Mouse (Mus musculus) heart, embryonic 15.5 days (tissue): ENCODE measurements around the gene Pnma1. TPM values are rescaled to one million over a fixed set of nuclear protein-coding genes. Genes with fewer than 3 reads are reported as not detected.

ENCODE experiments used
- ATAC-seq: fragments of 200-750 bp; cut with Nextera tagmentation; replicated peaks from 2 replicates; pipeline ENCODE4 v1.8.0; 2017; ENCODE audit warnings: low read depth, moderate TSS enrichment; ENCODE audit not compliant: insufficient number of reproducible peaks, insufficient read depth, low FRiP score
- H3K27ac ChIP-seq: fragments of 300-500 bp; sonication (generic); 2 replicates; pipeline ENCODE4 v1.5.1; 2015; ENCODE audit warnings: mild to moderate bottlenecking, inconsistent platforms
- H3K27me3 ChIP-seq: fragments of 300-500 bp; sonication (generic); 2 replicates; pipeline ENCODE4 v1.6.1; 2015; ENCODE audit warnings: inconsistent platforms
- H3K36me3 ChIP-seq: fragments of 300-500 bp; sonication (generic); 2 replicates; pipeline ENCODE4 v1.6.1; 2015; ENCODE audit warnings: mild to moderate bottlenecking, inconsistent platforms
- H3K4me1 ChIP-seq: fragments of 300-500 bp; sonication (generic); replicated peaks from 2 replicates; pipeline ENCODE4 v1.6.1; 2015; ENCODE audit warnings: inconsistent platforms
- H3K4me2 ChIP-seq: fragments of 300-500 bp; sonication (generic); 2 replicates; pipeline ENCODE4 v1.6.1; 2015; ENCODE audit warnings: inconsistent platforms, mild to moderate bottlenecking, moderate library complexity
- H3K4me3 ChIP-seq: fragments of 300-500 bp; sonication (generic); 2 replicates; pipeline ENCODE4 v1.5.1; 2015; ENCODE audit warnings: mild to moderate bottlenecking, inconsistent platforms
- H3K9ac ChIP-seq: fragments of 300-500 bp; sonication (generic); 2 replicates; pipeline ENCODE4 v1.6.1; 2015; ENCODE audit warnings: mild to moderate bottlenecking, inconsistent platforms
- H3K9me3 ChIP-seq: fragments of 300-500 bp; sonication (generic); replicated peaks from 2 replicates; pipeline ENCODE4 v1.6.1; 2016; ENCODE audit warnings: inconsistent platforms
- WGBS: fragments of 180-500 bp; shearing (Covaris S2); methylation state at CpG from one replicate; pipeline ENCODE4 v1.1.7; 2015; ENCODE audit warnings: mixed read lengths; 5-methylcytosine and 5-hydroxymethylcytosine counted together
- polyA plus RNA-seq: library from polyadenylated mRNA; unstranded; fragments of >200 nt; fragmentation: Nextera tagmentation; extraction: Ambion mirVana; gene quantifications from 2 replicates; pipeline ENCODE4 v1.2.1, GENCODE M21; 2015

Pnma1 gene
- polyA plus RNA-seq, 1 experiment from 2014 or later, result 0.42 TPM

DNA sequence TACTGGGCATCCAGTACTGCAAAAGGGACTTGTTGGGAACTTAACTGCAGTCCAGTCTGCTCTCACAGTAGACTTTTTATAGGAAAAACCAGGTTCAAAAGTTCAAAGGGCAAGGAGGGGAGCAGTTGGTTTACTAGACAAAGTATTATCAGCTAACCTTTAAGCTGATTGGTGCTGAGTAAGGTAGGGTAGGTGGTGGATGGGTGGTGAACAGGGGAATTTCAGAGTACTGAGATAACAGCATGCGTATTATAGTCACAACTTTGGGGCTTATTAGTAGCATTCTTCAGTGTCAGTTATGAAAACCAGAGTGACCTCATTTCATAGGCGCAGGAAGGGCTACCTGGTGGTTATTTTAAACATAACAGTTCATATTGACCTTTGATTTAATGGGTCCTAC lies 48.7 kb downstream of the Pnma1 start:
- WGBS, result 91% methylated on average over 2 of the region's 2 CpGs
- Histone ChIP-seq H3K4me1 (0 out of 2 replicates have a peak, but pooled peaks cover 2% of the 10 kb centered on the region), H3K9ac (no peak overlapping the region), H3K9me3 (0 out of 2 replicates have a peak, but pooled peaks cover 2% of the 10 kb centered on the region), H3K4me3 (no peak overlapping the region), H3K27me3 (no peaks in the 10 kb centered on the region), H3K27ac (no peak overlapping the region), H3K36me3 (no peaks in the 10 kb centered on the region), H3K4me2 (no peak overlapping the region)
- ATAC-seq, result no peak

Other genes with a start within 250 kb of the Pnma1 start
- 28.0 and 29.5 TPM in 2 replicates for gene Numb, start 226.6 kb downstream of the Pnma1 start, polyA plus RNA-seq
- gene Riox1, start 197.9 kb downstream of the Pnma1 start, polyA plus RNA-seq, result 7.9 and 10.2 TPM in 2 replicates
- not detected in 2 replicates for gene Heatr4, start 163.6 kb downstream of the Pnma1 start, polyA plus RNA-seq
- gene Acot2, start 160.6 kb downstream of the Pnma1 start, polyA plus RNA-seq, result 65.8 and 78.0 TPM in 2 replicates
- 27.7 and 29.8 TPM in 2 replicates for gene Acot1, start 139.0 kb downstream of the Pnma1 start, polyA plus RNA-seq
- gene Acot4, start 110.1 kb downstream of the Pnma1 start, polyA plus RNA-seq, result 0.16 and 0.29 TPM in 2 replicates
- not detected in 2 replicates for gene Gm49366, start 109.6 kb downstream of the Pnma1 start, polyA plus RNA-seq
- gene Acot3, start 96.3 kb downstream of the Pnma1 start, polyA plus RNA-seq, result 0.56 and 0.73 TPM in 2 replicates
- gene Acot5, start 79.2 kb downstream of the Pnma1 start, polyA plus RNA-seq, result 0.10 TPM in 1 of 2 replicates, not detected in the other
- 0.83 and 0.93 TPM in 2 replicates for gene Acot6, start 47.8 kb downstream of the Pnma1 start, polyA plus RNA-seq
- 3.3 TPM in 2 replicates for gene Dnal1, start 34.1 kb downstream of the Pnma1 start, polyA plus RNA-seq
- gene Elmsan1, start 70.4 kb upstream of the Pnma1 start, polyA plus RNA-seq, result 6.0 and 10.0 TPM in 2 replicates
- 69.3 and 89.7 TPM in 2 replicates for gene Ptgr2, start 136.7 kb upstream of the Pnma1 start, polyA plus RNA-seq
- 46.3 and 56.1 TPM in 2 replicates for gene Zfp410, start 168.4 kb upstream of the Pnma1 start, polyA plus RNA-seq
- 73.7 and 77.7 TPM in 2 replicates for gene Coq6, start 213.2 kb upstream of the Pnma1 start, polyA plus RNA-seq
- 7.1 TPM in 2 replicates for gene Fam161b, start 213.3 kb upstream of the Pnma1 start, polyA plus RNA-seq